Mouse (Mus musculus) lung, adult 2 months (tissue): Measurements from ENCODE around the gene Ssrp1.

ENCODE experiments used
- CTCF ChIP-seq: fragments of 200-500 bp; IDR thresholded peaks from 2 replicates; pipeline ENCODE4 v1.5.1; 2011; ENCODE audit warnings: mild to moderate bottlenecking, low read length, control low read depth; ENCODE audit not compliant: insufficient read depth
- POLR2A ChIP-seq: fragments of 200-500 bp; IDR thresholded peaks from 2 replicates; pipeline ENCODE4 v1.6.1; 2011; ENCODE audit warnings: low read depth, mild to moderate bottlenecking, control low read depth, low read length, borderline replicate concordance; ENCODE audit errors: extremely low read depth

GRCm38 (mm10) chr2:85043623-85044022, 6.6 kb downstream of the Ssrp1 start:
- TF ChIP-seq CTCF = no peak
- TF ChIP-seq POLR2A = no peak
